Mouse (Mus musculus) cerebellum, adult 2 months (tissue): ENCODE measurements at regions not wholly inside any gene's neighbourhood (a gene's known extent, or its start where the extent isn't known, plus 50 kb on each side); places are given as distances from the start of the nearest gene placed in this dataset.

Experiments used
- CTCF ChIP-seq: fragments of 200-500 bp; IDR thresholded peaks from 2 replicates; pipeline ENCODE4 v1.5.1; 2011; ENCODE audit warnings: low read depth, mild to moderate bottlenecking, control low read depth, low read length, moderate library complexity, borderline replicate concordance; ENCODE audit not compliant: insufficient read depth
- POLR2A ChIP-seq: fragments of 200-500 bp; IDR thresholded peaks from 2 replicates; pipeline ENCODE4 v1.6.1; 2011; ENCODE audit warnings: low read length, control low read depth, borderline replicate concordance; ENCODE audit not compliant: insufficient read depth

- no peak for TF ChIP-seq POLR2A
- no peak for TF ChIP-seq CTCF
Measured at GRCm38 (mm10) chr9:111879710-111880109, 189.6 kb upstream of the Stac start.
